ENCODE assay signal across 7 mouse cellular contexts in the genomic region with DNA sequence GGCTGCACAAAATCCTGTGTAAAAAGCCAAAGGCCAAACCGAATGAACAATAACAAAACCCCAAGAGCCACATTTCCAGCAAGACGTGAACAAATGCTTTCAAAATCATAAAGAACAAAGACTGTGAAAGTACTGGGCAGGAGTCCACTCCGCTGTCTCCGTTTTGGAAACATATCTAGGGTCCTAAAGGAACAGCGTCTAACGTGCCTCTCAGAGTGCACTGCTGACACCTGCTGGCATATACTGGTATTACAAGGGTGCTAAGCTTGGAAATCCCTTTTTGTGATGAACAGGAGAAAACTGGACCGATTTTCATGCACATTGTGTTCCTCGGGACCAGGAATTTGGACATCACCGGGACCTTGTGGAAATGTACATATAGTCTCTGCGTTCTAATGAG. TPM values are rescaled to one million over a fixed set of nuclear protein-coding genes. Genes with fewer than 3 reads are reported as not detected.
DNase-seq lines count a peak whose midpoint lies in the region; TF ChIP-seq lines count a peak whose summit lies in the region.

No protein-coding gene starts in this region.

- TF ChIP-seq POLR2A in lung, adult 2 months (IDR thresholded peaks at IDR 0.05; ENCODE audit: borderline replicate concordance, extremely low read depth, low read depth, low read length) = no peak

- H3K4me1 ChIP-seq in E14TG2a.4 (replicated peaks; ENCODE audit: low read depth, low read length) = peaks cover 52% of the 10 kb centered on the region
- no peaks in the 10 kb centered on the region for H3K4me1 ChIP-seq in lung, adult 2 months (ENCODE audit: control insufficient read depth, insufficient read depth, low read length)

- peak; percentile 100 for TF ChIP-seq CTCF in E14TG2a.4 (conservative IDR thresholded peaks at IDR 0.05; ENCODE audit: low read length)
- peak; percentile 82 for TF ChIP-seq CTCF in lung, adult 2 months (IDR thresholded peaks at IDR 0.05; ENCODE audit: insufficient read depth, low read length)

- H3K27me3 ChIP-seq in E14TG2a.4 (ENCODE audit: insufficient read depth, low read length) = peaks cover 10% of the 10 kb centered on the region; the same call in 1 of the 2 replicates

- WGBS in lung, adult 2 months = 19% methylated on average over 10 of the region's 10 CpGs

- H3K36me3 ChIP-seq in E14TG2a.4 (ENCODE audit: insufficient read depth, low read length) = no peaks in the 10 kb centered on the region

- H3K9me3 ChIP-seq in E14TG2a.4 (ENCODE audit: low read length) = no peaks in the 10 kb centered on the region

- H3K4me3 ChIP-seq in E14TG2a.4 (replicated peaks; ENCODE audit: low read length) = no peak overlapping the region
- no peak overlapping the region for H3K4me3 ChIP-seq in lung, adult 2 months (replicated peaks; ENCODE audit: extremely low read depth, low read depth, low read length)

- DNase-seq in T-cell, adult 2 months (ENCODE audit: low spot score) = peak; percentile 59
- peak; percentile 91 to 95 for DNase-seq in cerebellum, postnatal 14 days
- peak; percentile 74 to 82 for DNase-seq in frontal cortex, postnatal 36 days (ENCODE audit: low spot score in 2 of 2)
- DNase-seq in kidney, postnatal 14 days = peak; percentile 82
- DNase-seq in lung, adult 2 months = peak; percentile 80
- DNase-seq in right cerebral cortex, postnatal 4 days = peak; percentile 90

RNA-seq across cellular contexts. Expression of a gene that starts 24.1 kb away (rescaled TPM):
- 7.1 and 14.6 TPM in 2 replicates for polyA plus RNA-seq in lung, adult 2 months (2012; rRNA removed)

RNA-seq across cellular contexts. Expression of a gene that starts 52.9 kb away (rescaled TPM):
- 547 and 549 TPM in 2 replicates for polyA plus RNA-seq in lung, adult 2 months (2012; rRNA removed)
